Mouse (Mus musculus) layer of hippocampus, postnatal 36 days (tissue): ENCODE measurements around the gene Patj. TPM values are rescaled to one million over a fixed set of nuclear protein-coding genes. Genes with fewer than 3 reads are reported as not detected.
A peak's percentile ranks its signal among the peaks of the same experiment; 100 is the strongest.
"Not testable (repeated sequence)": the region's sequence is repeated elsewhere in the genome, so short reads cannot be mapped to it uniquely, and the experiment has no call there.

Experiments used
- DNase-seq, 2 experiments: peaks; one replicate each; pipeline ENCODE4 v3.0.0; 2022
- total RNA-seq, 2 experiments: library from RNA; stranded (reverse); gene quantifications; 2 replicates each; pipeline ENCODE4 v1.2.3; 2021

Gene Patj
- total RNA-seq, 2 experiments from 2014 or later = 6.4 to 9.5 TPM

DNA sequence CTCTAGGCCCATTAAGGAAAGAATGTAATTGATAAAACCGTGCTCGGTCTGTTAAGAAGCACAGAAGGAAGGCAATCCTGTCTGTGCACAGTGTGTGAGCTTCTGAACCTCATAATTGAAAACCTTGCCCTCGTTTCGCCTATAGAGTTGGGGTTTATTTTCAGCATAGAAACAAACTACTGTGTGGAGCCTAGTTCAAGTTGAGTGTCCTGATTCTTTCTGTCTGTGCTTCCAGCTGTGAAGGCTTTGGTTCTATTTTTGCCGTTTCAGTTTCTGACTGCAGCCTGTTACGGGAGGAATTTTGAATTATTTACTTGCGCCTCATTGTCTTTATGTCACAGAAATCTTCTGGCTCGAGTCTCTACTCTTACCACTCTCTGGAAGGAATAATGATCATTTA lies 185.9 kb downstream of the Patj start:
- DNase-seq = no peak

DNA sequence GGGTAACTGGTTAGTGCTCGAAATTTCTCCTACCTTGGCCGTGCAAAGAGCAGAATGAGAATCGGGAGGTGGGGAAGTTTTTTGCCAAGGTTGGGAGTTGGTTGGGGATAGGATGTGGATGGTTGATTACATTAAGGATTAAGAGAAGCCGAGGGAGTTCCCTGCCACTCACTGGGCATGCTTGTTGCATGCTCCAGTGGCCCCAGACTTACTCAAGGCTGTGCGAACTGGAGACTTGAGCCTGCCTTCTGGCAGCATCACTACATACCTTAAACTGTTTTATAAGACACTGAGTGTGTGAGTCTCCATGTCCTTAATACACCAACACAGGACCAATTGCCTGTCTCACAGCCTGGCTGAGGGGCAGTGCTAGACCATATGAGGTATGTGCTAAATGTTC lies 188.4 kb downstream of the Patj start:
- DNase-seq = no peak

DNA sequence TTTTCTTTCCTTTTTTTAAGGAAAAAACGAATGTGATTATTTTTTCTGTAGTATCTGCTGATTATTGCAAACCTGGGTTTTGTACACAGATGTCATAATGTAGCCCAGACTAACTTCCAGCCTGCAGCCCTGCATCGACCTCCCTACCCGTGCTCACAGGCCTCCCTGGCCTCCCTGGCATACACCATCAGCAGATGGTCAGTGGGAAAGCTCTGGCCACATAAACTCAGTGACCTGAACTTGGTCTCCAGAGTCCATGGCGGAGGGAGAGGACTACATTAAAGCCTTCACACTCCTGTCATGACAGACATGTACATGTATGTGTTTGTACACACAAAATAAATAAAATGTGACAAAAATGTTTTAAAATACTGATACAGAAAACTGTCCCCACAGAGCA lies 190.7 kb downstream of the Patj start:
- DNase-seq = no peak

DNA sequence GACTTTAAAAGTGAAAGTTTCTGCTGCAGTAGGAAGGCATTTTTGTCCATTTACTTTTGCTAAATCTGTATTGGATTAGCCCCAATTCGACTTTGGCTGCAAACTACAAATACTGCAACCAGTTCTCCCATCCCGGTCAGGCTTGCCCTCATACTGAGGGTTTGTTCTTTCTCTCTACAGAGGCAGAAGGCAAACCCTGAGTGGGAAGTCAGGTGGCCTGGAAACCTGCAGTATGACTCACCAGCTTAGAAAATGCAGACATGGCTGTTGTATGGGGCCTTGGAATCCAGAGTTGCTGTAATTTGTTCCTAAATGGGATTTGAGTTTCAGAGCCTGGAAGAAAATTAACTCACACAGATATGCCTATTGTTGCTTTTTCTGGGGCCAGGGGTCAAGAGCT lies 192.1 kb downstream of the Patj start:
- DNase-seq = no peak

DNA sequence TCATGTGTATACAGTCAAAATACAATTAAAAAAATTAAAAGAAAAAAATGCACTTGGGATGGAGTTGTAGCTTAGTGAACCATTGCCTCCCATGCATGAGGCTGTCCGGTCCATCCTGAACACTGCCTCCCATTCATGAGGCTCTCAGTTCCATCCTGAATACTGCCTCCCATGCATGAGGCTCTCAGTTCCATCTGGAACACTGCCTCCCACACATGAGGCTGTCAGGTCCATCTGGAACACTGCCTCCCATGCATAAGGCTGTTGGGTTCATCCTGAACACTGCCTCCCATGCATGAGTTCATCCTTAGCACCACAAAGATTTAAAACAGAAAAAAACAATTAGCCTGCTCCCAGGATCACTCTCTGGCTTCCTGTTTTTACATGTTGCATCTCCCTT lies 198.4 kb downstream of the Patj start:
- DNase-seq = peak; percentile 51 to 62

DNA sequence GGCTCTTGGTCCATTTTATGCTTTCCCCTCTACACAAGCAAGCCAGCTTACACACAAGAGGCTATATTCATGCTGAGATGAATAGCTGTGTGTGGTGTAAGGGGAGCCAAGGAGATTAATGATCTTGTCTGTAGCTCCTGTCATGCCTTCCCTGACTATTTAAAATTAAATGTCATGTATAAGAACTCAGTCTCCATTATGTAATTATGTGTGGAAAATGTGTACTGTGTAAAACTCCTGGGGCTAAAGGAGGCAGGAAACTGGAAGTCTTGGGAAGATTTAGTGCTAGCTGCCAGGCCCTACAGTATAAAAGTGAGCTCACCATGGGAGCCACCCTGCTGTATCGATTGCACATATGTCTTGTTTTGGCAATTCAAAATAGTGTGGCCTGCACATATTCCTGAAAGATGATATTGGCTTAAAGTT lies 203.0 kb downstream of the Patj start:
- no peak for DNase-seq

DNA sequence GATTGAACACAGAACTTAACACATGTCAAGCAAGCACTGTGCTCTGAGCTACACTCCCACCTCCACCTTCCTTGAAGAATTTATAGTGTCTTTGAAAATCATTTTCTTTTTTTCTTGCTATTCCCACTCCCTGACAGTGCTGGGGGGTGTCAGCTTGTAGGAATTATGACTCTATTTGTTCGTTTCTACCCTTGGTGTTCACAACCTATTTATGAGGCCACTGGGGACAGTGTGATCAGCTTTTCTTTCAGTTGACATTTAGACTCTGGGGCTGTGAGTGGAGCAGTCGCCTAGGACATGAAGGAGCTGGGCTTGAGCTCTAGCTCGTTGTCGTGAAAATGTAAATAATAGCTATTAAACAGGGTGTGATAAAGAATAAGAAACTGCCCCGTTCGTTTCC lies 203.8 kb downstream of the Patj start:
- DNase-seq = no peak

DNA sequence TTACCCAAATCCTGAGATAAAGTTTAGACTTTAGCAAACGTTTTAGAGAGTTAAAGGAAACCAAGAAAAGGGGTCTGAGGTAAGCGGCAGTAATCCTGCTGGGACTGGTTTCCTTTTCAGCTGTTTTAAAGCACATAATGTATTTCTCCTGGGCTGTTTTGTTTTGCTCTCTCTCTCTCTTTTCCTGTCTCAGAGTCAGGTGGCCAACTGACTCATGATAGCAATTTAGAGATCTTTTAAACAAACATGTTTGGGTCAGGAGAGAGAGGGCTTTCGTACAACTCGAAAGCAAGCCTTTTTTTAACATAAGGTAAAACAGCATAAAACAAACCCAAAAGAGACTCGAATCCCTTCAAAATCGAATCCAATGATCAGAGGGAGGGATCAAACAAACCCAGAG lies 207.5 kb downstream of the Patj start:
- DNase-seq = no peak

DNA sequence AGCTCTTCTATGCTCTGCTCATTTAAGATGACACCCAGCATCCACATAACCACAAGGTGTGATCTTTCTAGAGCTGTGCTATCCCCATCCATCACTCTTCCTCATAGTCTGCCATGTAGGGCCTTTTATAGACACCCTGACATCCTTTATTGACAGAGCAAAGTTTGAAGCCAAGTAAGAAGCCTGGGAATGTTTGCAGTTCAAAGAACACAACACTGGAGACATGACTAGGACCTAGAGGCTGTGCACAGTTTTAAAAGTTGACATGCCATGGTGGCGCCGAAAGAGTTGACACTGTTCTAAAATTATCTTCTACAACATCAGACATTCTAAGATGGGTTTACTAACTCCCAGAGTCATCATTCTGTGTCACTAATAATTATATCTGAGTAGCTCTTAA lies 214.9 kb downstream of the Patj start:
- DNase-seq = no peak

DNA sequence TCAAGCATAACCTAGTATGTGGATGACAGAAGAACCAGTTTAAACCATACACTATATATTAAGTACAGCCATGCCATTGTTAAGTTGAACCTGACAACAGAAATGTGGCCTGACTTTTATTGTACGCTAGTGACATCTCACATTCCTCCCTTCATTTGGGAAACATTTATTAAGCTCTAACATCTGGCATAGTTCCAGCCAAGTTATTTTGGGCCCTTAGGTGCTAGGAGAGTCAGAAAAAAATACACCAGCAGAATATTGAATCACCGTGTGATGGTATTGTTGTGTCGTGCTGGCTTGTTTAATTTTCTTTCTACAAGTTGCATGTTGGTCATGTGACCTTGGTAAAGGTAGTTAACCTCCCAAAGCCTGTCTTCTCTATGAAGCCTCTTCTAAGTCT lies 218.8 kb downstream of the Patj start:
- no peak for DNase-seq

DNA sequence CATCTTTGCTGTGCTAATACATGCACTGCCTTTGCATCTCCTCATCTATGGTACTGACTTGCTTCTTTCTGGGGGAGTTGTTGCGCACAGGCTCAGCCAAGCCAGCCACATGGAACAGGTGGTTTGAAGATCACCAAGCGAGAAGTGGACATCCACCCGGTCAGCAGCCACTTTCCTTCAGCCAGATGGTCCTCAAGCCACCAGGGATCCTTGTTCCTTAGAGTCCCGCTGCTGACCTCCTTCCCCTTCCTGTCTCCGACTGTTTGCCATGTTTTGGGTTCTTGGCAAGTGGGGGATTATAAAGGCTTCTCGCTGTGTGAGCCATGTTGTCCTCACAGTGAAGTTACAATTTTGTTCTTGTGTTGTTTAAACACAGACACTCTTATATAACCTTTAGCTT lies 223.6 kb downstream of the Patj start:
- no peak for DNase-seq

DNA sequence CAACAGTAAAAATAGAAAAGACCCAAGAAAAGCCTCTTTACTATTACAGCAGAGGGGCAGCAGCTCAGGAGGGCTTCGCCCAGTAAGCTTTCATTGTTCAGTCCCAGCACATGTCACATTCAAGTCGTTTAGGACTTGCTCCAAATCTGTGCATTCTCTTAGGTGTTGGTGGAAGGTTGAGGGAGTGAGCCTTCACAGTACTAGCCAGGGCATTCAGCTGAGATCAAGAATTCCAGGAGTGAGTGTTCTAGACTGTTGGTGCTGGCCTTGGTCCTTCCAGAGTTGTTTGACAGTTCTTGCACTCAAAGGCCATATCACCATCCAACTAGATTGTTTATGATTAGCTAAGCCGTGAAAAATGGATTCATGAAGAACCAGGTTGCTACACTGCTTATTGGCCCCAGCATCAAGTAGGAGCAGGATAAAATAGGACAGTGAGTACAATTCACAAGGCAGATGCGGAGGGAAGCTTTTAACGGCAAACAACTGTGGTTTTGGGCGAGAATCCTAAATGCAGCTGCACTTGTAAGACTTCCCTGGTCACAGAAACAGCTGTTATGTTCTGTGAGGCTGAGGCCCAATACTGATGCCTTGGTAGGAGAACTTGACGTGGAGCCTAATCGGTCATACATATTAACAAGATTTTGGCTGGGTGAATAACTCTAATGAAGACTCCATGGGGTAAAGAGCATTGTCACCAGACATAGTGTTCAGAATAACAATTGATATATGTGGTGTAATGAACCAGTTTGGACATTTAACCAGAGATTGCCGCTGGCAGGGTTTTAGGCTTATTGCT lies 225.6 kb downstream of the Patj start:
- DNase-seq = no peak

DNA sequence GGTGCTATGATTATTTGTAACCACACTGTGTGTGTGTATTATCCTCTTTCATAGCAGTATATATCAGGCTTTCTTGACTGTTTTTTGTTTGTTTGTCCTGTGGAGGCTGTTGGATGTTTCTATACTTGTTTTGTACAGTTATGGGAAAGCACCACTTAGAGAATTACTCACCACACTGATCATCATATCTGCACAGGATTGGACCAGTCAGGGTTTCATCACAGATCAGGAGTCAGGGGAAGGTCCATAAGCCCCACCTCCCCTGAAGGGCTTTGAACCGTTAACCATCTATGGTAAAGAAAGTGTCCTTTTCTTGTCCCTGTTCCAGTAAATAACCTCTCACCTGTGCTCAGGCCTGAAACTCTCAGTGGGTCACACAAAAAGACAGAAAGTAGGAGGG lies 226.6 kb downstream of the Patj start:
- DNase-seq = no peak

DNA sequence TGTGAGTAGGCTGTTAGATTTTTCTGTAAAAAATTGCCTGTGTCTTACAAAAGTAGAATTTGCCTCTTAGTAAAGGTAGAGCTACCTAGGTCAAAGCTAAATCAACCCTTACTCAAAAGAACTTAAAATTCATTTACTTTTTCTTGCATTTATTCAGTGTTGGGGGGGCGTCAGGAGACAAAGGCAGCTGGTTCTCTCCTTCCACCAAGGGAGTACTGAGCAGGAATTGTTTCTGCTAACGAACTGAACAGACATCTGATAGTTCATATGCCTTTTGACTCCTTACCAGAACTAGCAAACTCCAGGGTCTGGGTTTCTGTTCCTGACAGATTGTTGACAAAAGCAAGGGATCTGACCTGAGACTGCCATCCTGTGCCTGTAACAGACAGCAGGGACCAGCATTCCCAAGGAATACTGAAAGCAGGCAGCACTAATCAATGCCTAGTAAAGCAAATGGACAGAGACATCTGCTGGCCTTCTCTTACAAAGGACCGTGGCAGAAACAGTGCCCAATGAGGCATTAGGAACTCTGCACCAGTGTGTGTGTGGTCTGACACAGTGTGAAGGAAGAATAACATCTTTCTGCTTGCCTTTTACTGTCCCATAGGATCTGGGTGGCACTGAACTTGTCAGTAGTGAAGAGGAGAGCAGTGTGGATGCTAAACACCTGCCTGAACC lies 227.6 kb downstream of the Patj start:
- no peak for DNase-seq

DNA sequence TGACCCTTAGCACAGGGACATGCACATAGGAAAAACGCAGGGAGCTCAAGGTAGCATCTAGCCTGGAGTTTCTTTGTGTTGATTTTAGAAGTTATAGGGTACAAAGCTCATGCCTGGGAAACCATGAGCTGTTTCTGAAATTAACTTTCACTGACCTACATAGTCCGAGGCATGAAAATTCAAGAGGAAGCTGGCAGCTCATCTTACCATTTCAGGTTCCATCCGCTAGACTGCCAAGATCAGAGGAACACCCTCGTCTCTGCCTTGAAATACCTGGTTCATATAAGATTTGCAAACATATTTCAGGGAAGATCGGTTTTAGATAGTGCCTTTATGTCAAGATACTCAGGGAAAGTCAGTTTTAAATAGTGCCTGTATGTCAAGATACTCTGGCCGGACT lies 232.7 kb downstream of the Patj start:
- DNase-seq = no peak

DNA sequence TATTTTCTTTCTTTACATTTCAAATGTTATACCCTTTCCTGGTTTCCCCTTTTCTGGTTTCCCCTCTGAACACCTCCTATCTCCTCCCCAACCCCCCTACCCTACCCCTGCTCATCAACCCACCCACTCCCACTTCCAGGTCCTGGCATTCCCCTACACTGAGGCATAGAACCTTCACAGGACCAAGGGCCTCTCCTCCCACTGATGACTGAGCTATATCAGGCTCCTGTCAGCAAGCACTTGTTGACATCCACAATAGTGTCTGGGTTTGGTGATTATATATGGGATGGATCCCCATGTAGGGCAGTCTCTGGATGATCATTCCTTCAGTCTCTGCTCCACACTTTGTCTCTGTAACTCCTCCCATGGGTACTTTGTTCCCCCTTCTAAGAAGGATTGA lies 233.6 kb downstream of the Patj start:
- DNase-seq = not testable (repeated sequence)

DNA sequence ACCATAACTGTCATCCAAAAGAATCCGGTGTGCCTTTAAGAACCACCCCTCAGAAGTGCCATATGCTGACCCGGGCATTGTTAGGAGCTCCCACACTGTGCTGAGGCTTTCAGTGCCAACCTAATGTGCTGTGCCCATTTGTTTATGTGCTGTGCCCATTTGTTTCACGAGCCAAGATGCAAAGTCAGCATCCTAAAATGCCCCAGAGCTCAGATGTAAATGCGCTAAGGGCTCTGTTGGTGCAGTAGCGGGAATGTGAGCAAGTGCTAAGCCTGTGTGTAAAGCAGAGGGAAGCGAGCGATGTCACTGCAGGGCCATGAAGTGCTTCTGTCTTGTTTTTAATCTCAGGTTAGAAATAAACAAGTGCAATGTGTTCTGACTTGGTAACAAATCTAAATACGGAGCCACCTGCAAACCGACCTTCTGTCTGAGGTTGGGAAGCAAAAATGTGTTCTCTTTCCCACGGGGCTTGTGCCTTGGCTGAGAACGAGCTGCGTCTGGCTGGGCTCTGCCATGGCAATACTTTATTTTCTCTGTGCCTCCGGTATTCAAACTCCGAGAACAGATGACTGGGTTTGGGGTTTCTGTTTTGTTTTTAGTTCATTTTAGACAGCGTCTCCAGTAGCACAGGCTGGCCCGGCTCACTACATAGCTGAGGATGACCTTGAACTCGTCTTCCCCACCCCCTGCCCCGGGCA lies 239.7 kb downstream of the Patj start:
- peak in 1 of 2 experiments; percentile 9 for DNase-seq

DNA sequence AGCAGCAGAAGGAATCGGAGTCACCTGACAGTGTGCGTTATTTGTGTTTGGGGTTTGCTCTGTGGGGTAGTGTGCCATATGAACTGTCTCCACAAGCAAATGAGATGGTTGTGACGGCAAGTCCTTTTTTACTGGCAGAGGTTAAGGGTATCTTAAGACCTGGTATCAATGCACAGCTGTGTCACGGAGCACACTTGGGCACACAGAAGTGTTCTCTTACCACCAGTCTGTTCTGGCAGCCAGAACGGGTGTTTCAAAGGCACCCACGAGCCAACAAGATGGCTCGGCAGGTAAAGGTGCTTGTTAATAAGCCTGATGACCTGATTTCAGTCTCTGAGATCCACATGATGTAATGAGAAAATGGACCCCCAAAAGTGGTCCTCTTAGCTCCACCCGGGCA lies 243.1 kb downstream of the Patj start:
- no peak for DNase-seq

DNA sequence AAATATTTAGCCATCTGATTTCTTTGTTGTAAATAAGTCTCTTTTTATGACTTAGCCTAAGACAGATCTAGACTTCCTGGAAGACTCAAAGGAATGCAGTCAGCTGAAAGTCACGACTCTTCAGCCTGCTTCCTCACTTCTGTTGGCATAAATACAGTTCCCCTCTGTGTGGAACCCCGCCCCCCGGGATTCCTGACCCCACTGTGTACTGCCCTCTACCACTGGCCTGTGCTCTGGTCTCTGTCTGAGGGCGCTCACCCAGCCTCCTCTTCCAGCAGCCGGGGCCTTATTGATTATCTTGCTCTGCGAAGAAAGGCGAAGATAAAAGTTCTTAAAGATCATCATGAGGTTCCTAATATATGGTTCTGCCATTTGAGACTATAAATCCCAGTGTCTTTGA lies 258.1 kb downstream of the Patj start:
- DNase-seq = no peak

DNA sequence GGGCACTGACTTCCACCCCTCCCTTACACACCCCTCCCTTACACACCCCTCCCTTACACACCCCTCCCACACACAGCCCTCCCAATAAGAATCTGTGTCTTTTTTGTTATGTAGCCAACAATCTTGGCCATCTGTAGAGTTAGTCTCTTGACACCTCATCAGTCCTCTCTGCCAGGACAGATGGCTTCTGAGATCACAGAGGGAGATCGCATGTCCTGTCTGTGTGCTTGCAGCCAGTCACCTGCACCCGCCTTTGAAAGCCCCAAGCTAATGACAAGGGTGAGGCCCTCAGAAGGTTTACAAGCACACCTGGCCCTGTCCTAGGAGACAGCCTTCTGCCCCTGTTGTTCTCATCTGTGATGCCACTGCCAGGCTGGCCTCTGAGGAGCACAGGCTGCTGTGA lies 258.8 kb downstream of the Patj start:
- DNase-seq = no peak

DNA sequence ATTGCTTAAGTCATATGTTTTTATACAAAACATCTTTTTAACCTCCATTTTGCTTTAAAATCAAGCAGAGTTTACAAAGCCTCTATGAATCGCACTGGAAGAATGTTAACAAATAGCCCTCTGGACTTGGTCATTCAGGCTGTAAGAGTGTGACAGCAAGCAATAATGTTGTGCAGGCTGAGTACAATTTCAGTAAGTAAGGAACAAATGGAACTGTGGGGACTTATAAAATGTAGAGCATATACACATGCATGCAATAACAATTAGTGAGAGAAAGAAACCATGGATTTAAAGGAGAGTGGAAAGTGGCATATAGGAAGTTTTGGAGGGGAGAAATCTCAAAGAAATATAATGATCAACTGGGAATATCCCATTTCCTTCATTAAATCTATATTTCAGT lies 261.2 kb downstream of the Patj start:
- no peak for DNase-seq

DNA sequence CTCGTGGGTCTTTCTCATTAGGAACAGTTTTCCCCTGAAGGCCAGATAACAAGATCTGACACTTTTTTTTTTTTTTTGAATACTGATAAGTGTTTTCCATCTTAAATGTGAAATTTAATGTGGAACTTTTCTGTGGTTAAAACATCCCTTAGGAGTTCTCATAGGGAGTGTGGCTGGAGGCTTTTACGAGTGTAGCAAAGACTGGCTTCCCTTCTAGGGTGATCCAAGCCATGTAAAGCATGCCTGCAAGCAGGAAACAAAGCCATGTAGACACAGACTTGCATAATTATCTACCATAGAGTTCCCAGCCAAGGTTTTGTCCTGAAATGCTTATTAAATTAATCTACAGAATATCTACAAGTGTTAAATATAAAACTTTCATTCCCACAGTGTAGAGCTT lies 263.4 kb downstream of the Patj start:
- DNase-seq = no peak

DNA sequence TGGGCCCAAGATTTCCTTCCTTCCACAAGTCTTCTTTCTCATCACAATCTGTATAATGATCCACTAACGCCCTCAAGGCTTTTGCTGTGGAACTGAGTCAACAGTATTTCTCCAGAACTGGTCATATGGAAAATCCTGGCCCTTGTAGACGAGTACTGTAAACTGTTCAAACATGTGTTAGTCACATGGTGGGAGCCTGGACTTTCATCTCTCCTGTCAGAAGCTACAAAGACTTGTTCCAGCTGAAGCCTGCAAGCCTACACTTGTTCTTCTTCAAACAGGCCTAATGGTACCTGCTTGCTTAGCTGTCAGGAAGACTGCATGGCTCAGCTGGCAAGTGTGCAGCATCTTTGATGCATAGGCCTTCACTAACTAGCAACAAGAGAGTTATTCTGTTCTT lies 264.9 kb downstream of the Patj start:
- no peak for DNase-seq

DNA sequence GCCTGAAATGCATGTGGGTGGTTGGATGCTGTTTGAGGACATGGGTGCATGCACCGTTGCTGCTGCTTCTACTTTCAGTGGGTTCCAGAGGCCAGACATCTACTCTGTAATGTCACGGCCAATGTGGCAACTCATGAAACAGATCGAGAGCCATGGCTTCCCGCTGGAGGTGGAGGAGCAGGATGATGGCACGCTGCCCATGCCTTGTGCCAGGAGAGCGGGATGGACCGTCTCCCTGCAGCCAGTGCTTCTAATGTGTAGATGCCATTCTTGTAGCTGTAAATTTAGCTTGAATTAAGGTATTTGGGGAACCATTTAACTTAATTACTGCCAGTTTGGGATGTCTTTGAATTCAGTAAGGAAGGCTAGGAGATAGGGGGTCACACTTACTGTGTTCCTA lies 270.3 kb downstream of the Patj start:
- no peak for DNase-seq
